Mouse (Mus musculus): ENCODE data around the gene H2afj. TPM values are rescaled to one million over a fixed set of nuclear protein-coding genes. Genes with fewer than 3 reads are reported as not detected.

H2afj gene
- polyA plus RNA-seq, 1 experiment = 309 TPM

DNA sequence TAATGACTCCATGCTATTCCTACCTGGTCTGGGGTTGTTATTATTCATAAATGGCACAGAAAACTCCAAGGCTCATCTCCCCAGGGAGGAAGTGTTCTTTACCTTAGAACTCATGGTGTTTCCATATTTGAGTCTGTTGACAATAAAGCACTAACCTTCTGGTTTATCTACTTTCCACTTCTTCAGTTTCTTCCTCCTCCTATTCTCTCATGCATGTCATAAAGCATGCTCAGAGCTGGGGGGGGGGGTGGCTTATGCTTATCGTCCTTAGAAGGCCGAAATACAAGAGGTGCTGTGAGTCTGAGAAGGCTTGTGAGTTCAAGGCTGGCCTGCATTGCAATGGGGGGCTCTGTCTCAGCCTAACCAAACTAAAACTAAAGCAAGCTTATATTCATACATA, 47.1 kb downstream of the H2afj start:
- 50% methylated on average over 2 of the region's 2 CpGs for WGBS

DNA sequence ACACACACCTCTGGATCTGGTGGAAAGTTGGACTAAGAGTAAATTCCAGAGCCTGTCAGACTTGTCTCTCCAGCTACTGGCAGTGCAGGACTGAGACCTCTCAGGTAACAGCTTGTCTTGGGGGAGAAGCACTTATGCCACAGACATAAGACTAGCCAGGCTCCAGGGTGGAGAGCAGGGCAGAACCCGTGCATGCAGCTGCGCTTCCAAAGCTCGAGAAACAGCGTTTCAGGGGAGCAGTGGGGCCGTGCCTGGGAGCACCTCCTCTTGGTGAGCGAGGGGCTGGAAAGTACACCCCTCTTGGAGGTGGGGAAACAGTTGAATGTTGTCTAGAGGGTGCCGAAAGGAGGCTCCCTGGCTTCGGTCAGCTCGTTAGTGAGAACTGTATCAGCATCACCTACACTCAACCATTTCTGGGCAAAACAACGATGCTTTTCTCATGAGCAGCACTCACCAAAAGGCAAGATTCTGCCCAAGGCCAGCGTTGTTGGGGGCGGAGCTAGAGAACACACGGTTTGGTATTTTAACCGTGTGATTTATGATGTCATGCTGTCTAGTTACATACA, 48.1 kb downstream of the H2afj start:
- Histone ChIP-seq H3K27ac (ENCODE audit: control insufficient read depth, insufficient read depth, low read length) (peak overlapping the region; percentile 100), H3K27me3 (ENCODE audit: control insufficient read depth, insufficient read depth, low read length) (no peaks in the 10 kb centered on the region), H3K36me3 (ENCODE audit: control insufficient read depth, insufficient read depth, low read length) (no peaks in the 10 kb centered on the region), H3K4me1 (replicated peaks; ENCODE audit: control insufficient read depth, insufficient read depth, low read length) (peaks cover 46% of the 10 kb centered on the region), H3K4me3 (ENCODE audit: control insufficient read depth, insufficient read depth, low read length) (peak overlapping the region; percentile 44)
- WGBS = 3% methylated on average over 14 of the region's 14 CpGs
- TF ChIP-seq POLR2A (IDR thresholded peaks at IDR 0.05; ENCODE audit: control insufficient read depth, extremely low read depth, insufficient read depth, low read length, poor library complexity) (no peak), CTCF (IDR thresholded peaks at IDR 0.05; ENCODE audit: borderline replicate concordance, control insufficient read depth, extremely low read depth, insufficient read depth, low read length, poor library complexity) (no peak)
- DNase-seq = peak; percentile 64

More for the DNA sequence above, 47.1 kb downstream of the H2afj start:
- peak overlapping the region; percentile 100 for H3K27ac ChIP-seq (ENCODE audit: control insufficient read depth, insufficient read depth, low read length)
- H3K4me3 ChIP-seq (ENCODE audit: control insufficient read depth, insufficient read depth, low read length) = no peak overlapping the region
- TF ChIP-seq POLR2A (IDR thresholded peaks at IDR 0.05; ENCODE audit: control insufficient read depth, extremely low read depth, insufficient read depth, low read length, poor library complexity) = no peak
- TF ChIP-seq CTCF (IDR thresholded peaks at IDR 0.05; ENCODE audit: borderline replicate concordance, control insufficient read depth, extremely low read depth, insufficient read depth, low read length, poor library complexity) = no peak
- no peaks in the 10 kb centered on the region for H3K36me3 ChIP-seq (ENCODE audit: control insufficient read depth, insufficient read depth, low read length)
- no peak for DNase-seq
- no peaks in the 10 kb centered on the region for H3K27me3 ChIP-seq (ENCODE audit: control insufficient read depth, insufficient read depth, low read length)
- H3K4me1 ChIP-seq (replicated peaks; ENCODE audit: control insufficient read depth, insufficient read depth, low read length) = peaks cover 49% of the 10 kb centered on the region

DNA sequence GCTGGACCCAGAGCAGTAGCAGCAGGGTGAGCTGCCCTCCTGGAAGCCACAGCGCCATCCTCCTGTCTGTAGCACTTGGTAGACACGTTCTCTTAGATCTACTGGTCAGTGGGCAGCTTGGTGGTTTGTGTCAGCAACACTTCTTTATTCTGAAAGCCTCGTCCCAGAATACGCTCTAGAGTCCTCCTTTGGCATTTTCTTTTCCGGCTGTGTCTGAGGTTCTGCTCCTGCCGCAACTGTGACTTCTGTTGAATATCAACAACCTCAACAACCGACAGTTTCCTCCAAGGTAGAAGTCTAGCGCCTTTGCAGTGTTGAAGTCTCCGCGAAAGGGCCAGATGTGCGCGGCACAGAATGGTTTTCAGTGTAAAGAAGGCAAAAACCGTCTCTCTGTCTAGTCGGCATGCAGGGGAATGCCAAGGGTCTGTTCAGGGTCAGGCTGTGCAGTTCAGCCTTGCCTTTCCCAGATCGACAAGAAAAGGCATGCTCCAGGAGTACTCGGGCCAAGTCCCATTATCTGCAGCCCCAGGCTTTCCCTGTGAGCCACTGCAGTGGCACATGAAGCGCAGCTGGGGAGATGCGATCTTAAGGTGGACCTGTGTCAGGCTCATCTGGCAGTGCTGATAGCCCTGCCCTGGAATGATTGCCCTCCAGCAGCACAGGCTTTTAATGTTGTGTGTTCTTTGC, 49.3 kb downstream of the H2afj start, which contains the start of gene Art4:
Art4 (minus strand) TSS at position 548 of the 687 bp plus-strand sequence.
- Histone ChIP-seq H3K36me3 (ENCODE audit: control insufficient read depth, insufficient read depth, low read length) (no peaks in the 10 kb centered on the region), H3K27me3 (ENCODE audit: control insufficient read depth, insufficient read depth, low read length) (no peaks in the 10 kb centered on the region), H3K4me1 (replicated peaks; ENCODE audit: control insufficient read depth, insufficient read depth, low read length) (peaks cover 39% of the 10 kb centered on the region), H3K27ac (ENCODE audit: control insufficient read depth, insufficient read depth, low read length) (peak within 1 kb of the TSS; percentile 91), H3K4me3 (ENCODE audit: control insufficient read depth, insufficient read depth, low read length) (peak within 1 kb of the TSS; percentile 61)
- no peak for TF ChIP-seq CTCF (IDR thresholded peaks at IDR 0.05; ENCODE audit: borderline replicate concordance, control insufficient read depth, extremely low read depth, insufficient read depth, low read length, poor library complexity)
- 0 out of 2 replicates have a peak, but pooled peaks have one; percentile 50 for TF ChIP-seq POLR2A (IDR thresholded peaks at IDR 0.05; ENCODE audit: control insufficient read depth, extremely low read depth, insufficient read depth, low read length, poor library complexity)
- peak; percentile 64 for DNase-seq
- under 1% methylated on average over 18 of the region's 18 CpGs for WGBS

DNA sequence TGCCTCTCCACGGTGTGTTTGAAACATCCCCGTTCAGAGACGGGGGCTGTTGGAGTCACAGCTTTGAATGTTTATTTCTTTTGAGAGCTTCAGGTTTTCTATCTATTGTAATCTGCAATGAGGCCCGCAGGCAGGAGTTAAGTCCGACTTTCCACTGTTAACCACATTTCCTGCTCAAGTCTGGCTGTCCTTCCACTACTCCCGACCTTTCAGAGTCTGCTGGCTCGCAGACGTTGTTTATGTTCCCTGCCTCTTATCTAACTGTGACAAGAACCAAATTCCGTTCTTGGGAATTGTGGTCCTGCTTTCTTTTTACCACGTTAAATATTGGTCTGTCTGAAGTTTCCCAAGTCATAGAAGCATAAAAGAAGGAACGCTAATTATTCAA, 49.8 kb downstream of the H2afj start:
- peak overlapping the region; percentile 61; the same call in 1 of the 2 replicates for H3K4me3 ChIP-seq (ENCODE audit: control insufficient read depth, insufficient read depth, low read length)
- DNase-seq = no peak

DNA sequence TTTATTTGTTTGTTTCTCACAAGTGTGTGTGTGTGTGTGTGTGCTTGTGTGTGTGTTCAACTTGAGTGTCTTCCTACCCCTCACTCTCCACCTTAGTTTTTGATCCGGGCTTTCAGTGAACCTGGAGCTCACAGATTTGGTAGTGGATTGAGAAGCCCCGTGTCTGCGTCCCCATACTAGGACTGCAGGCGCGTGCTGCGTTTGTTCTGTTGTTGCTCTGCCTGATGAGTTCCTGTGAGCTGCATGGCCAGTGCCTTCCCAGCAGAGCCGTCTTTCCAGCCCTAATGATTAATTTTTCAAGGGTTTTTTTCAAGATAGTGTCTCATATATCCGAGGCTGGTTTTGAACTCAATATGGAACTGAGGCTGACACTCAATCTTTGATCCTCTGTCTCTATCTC, 50.4 kb downstream of the H2afj start:
- Histone ChIP-seq H3K27ac (ENCODE audit: control insufficient read depth, insufficient read depth, low read length) (no peak overlapping the region), H3K27me3 (ENCODE audit: control insufficient read depth, insufficient read depth, low read length) (no peaks in the 10 kb centered on the region), H3K4me1 (replicated peaks; ENCODE audit: control insufficient read depth, insufficient read depth, low read length) (peaks cover 33% of the 10 kb centered on the region), H3K36me3 (ENCODE audit: control insufficient read depth, insufficient read depth, low read length) (no peaks in the 10 kb centered on the region), H3K4me3 (ENCODE audit: control insufficient read depth, insufficient read depth, low read length) (no peak overlapping the region)
- DNase-seq = no peak
- TF ChIP-seq POLR2A (IDR thresholded peaks at IDR 0.05; ENCODE audit: control insufficient read depth, extremely low read depth, insufficient read depth, low read length, poor library complexity) = no peak
- TF ChIP-seq CTCF (IDR thresholded peaks at IDR 0.05; ENCODE audit: borderline replicate concordance, control insufficient read depth, extremely low read depth, insufficient read depth, low read length, poor library complexity) = no peak
- 84% methylated on average over 8 of the region's 8 CpGs for WGBS

More for the DNA sequence above, 49.8 kb downstream of the H2afj start:
- H3K27me3 ChIP-seq (ENCODE audit: control insufficient read depth, insufficient read depth, low read length) = no peaks in the 10 kb centered on the region
- no peaks in the 10 kb centered on the region for H3K36me3 ChIP-seq (ENCODE audit: control insufficient read depth, insufficient read depth, low read length)
- H3K4me1 ChIP-seq (replicated peaks; ENCODE audit: control insufficient read depth, insufficient read depth, low read length) = peaks cover 34% of the 10 kb centered on the region
- 10% methylated on average over 11 of the region's 11 CpGs for WGBS
- TF ChIP-seq POLR2A (IDR thresholded peaks at IDR 0.05; ENCODE audit: control insufficient read depth, extremely low read depth, insufficient read depth, low read length, poor library complexity) (no peak), CTCF (IDR thresholded peaks at IDR 0.05; ENCODE audit: borderline replicate concordance, control insufficient read depth, extremely low read depth, insufficient read depth, low read length, poor library complexity) (no peak)
- peak overlapping the region; percentile 91 for H3K27ac ChIP-seq (ENCODE audit: control insufficient read depth, insufficient read depth, low read length)

Other genes starting within 250 kb of the H2afj start
- gene Plbd1, start 146.3 kb upstream of the H2afj start, polyA plus RNA-seq (2012; rRNA removed) = 31.4 and 37.1 TPM in 2 replicates
- 0.22 and 0.31 TPM in 2 replicates for gene Gucy2c, start 26.5 kb upstream of the H2afj start, polyA plus RNA-seq (2012; rRNA removed)
- 14.5 and 17.8 TPM in 2 replicates for gene Hist4h4, start 3.8 kb upstream of the H2afj start, polyA plus RNA-seq (2012; rRNA removed)
- 0.86 and 2.3 TPM in 2 replicates for gene BC049715, start 19.4 kb downstream of the H2afj start, polyA plus RNA-seq (2012; rRNA removed)
- gene Wbp11, start 20.0 kb downstream of the H2afj start, polyA plus RNA-seq (2012; rRNA removed) = 72.3 and 91.3 TPM in 2 replicates
- gene Smco3, start 27.2 kb downstream of the H2afj start, polyA plus RNA-seq (2012; rRNA removed) = 0.13 and 0.24 TPM in 2 replicates
- 12.8 and 13.3 TPM in 2 replicates for gene Art4, start 49.5 kb downstream of the H2afj start, polyA plus RNA-seq (2012; rRNA removed)
- 173 and 274 TPM in 2 replicates for gene Mgp, start 67.6 kb downstream of the H2afj start, polyA plus RNA-seq (2012; rRNA removed)
- gene Erp27, start 113.9 kb downstream of the H2afj start, polyA plus RNA-seq (2012; rRNA removed) = 1.8 and 2.4 TPM in 2 replicates
- gene Pde6h, start 115.6 kb downstream of the H2afj start, polyA plus RNA-seq (2012; rRNA removed) = 0.01 TPM in 1 of 2 replicates, not detected in the other
- gene Arhgdib, start 133.7 kb downstream of the H2afj start, polyA plus RNA-seq (2012; rRNA removed) = 644 and 667 TPM in 2 replicates

All from thymus, adult 2 months (tissue).